Mouse (Mus musculus): Measurements from ENCODE around the gene Hpd.
"Not testable (repeated sequence)": the region's sequence is repeated elsewhere in the genome, so short reads cannot be mapped to it uniquely, and the experiment has no call there.

GRCm38 (mm10) chr5:123222346-123223050, 40.0 kb upstream of the Hpd start:
- not testable (repeated sequence) for TF ChIP-seq CTCF, EP300 (IDR thresholded peaks at IDR 0.05; ENCODE audit: low read depth)
